31 mouse cellular contexts compared by ENCODE assay signal in genomic region chr1:192984333-192984732, GRCm38 (mm10). TPM values are rescaled to one million over a fixed set of nuclear protein-coding genes. Genes with fewer than 3 reads are reported as not detected.
DNase-seq lines count a peak whose midpoint lies in the region; ATAC-seq and TF ChIP-seq lines count a peak whose summit lies in the region.
"Had no signal": no experiment of that assay in that cellular context is flagged by ENCODE, and none has a peak within 500 bp of the region (broad histone marks: within the 10 kb centered on the region; RNA-seq: fewer than 3 reads in every experiment).

No protein-coding gene starts in this region.

- ATAC-seq in hindbrain, postnatal 0 days: no peak
- ATAC-seq in hindbrain, embryonic 14.5 days (ENCODE audit: low FRiP score): no peak
- ATAC-seq in liver, embryonic 14.5 days (ENCODE audit: insufficient read depth): no peak
- ATAC-seq in megakaryocyte-erythroid progenitor cell, adult 5-6 weeks (replicated peaks; ENCODE audit: low FRiP score, low TSS enrichment, poor library complexity, severe bottlenecking): 0 out of 2 replicates have a peak, but pooled peaks have one; percentile 41
- ATAC-seq: forebrain, embryonic 16.5 days; lung, postnatal 0 days; midbrain, embryonic 16.5 days had no signal

- WGBS in hindbrain, postnatal 0 days: 85% methylated on average over 4 of the region's 4 CpGs
- WGBS in hindbrain, embryonic 14.5 days: 85% methylated on average over 4 of the region's 4 CpGs
- WGBS in liver, embryonic 14.5 days (ENCODE audit: insufficient replicate concordance): 83% methylated on average over 4 of the region's 4 CpGs

- no peak overlapping the region for H3K9ac ChIP-seq in hindbrain, postnatal 0 days (replicated peaks; ENCODE audit: low read length)
- no peak overlapping the region for H3K9ac ChIP-seq in hindbrain, embryonic 14.5 days
- no peak overlapping the region for H3K9ac ChIP-seq in liver, embryonic 14.5 days (replicated peaks)
- H3K9ac ChIP-seq: heart, embryonic 13.5 days; hindbrain, embryonic 15.5 days; neural tube, embryonic 12.5 days had no signal

- intact Hi-C loops in left cerebral cortex, postnatal 10 days (cut with DNase I): no loop called here

- no peak overlapping the region for H3K4me2 ChIP-seq in hindbrain, postnatal 0 days (ENCODE audit: low read depth, low read length)
- no peak overlapping the region for H3K4me2 ChIP-seq in hindbrain, embryonic 14.5 days (replicated peaks)
- no peak overlapping the region for H3K4me2 ChIP-seq in liver, embryonic 14.5 days (ENCODE audit: low read depth)
- H3K4me2 ChIP-seq: heart, embryonic 13.5 days; hindbrain, embryonic 15.5 days; neural tube, embryonic 12.5 days had no signal

- H3K4me3 ChIP-seq in hindbrain, postnatal 0 days (ENCODE audit: low read length): no peak overlapping the region
- H3K4me3 ChIP-seq in hindbrain, embryonic 14.5 days (replicated peaks; ENCODE audit: low read length): no peak overlapping the region
- no peak overlapping the region for H3K4me3 ChIP-seq in liver, embryonic 14.5 days (ENCODE audit: insufficient read depth in 1 of 2, low read depth in 2 of 2, low read length in 2 of 2)
- no peak overlapping the region for H3K4me3 ChIP-seq in E14TG2a.4 (replicated peaks; ENCODE audit: low read length)
- H3K4me3 ChIP-seq: erythroblast, embryonic 14.5 days; heart, embryonic 13.5 days; hindbrain, embryonic 15.5 days; megakaryocyte, embryonic 14.5 days; myocyte; neural tube, embryonic 12.5 days had no signal

- no peak for TF ChIP-seq EP300 in liver, embryonic 14.5 days (IDR thresholded peaks at IDR 0.05; ENCODE audit: low read depth)

- no peaks in the 10 kb centered on the region for H3K36me3 ChIP-seq in hindbrain, postnatal 0 days (ENCODE audit: insufficient read depth, low read length)
- H3K36me3 ChIP-seq in hindbrain, embryonic 14.5 days (replicated peaks; ENCODE audit: control insufficient read depth, insufficient read depth): no peaks in the 10 kb centered on the region
- H3K36me3 ChIP-seq in liver, embryonic 14.5 days (replicated peaks; ENCODE audit: control insufficient read depth, insufficient read depth, low read depth): peaks cover 3% of the 10 kb centered on the region; the same call in 1 of the 2 replicates
- H3K36me3 ChIP-seq in E14TG2a.4 (ENCODE audit: insufficient read depth, low read length): peaks cover 4% of the 10 kb centered on the region; the same call in 1 of the 2 replicates
- H3K36me3 ChIP-seq: heart, embryonic 13.5 days; hindbrain, embryonic 15.5 days had no signal

- no peak for DNase-seq in hindbrain, postnatal 0 days (ENCODE audit: low spot score)
- DNase-seq in hindbrain, embryonic 14.5 days (ENCODE audit: low spot score): no peak
- no peak for DNase-seq in liver, embryonic 14.5 days (ENCODE audit: low read depth in 3 of 3, low spot score in 3 of 3)
- no peak for DNase-seq in liver
- DNase-seq in adrenal gland, adult 2 months: no peak
- DNase-seq in left cerebral cortex, postnatal 10 days (ENCODE audit: extremely low spot score in 1 of 2, low spot score in 2 of 2): no peak
- DNase-seq: adrenal gland, postnatal 14 days; cerebellum, adult 11-12 months; cerebellum, adult 9-11 months; gastrocnemius, postnatal 10 days; heart, postnatal 10 days; kidney, adult 8-10 months; kidney, postnatal 14 days; lung, adult 18-20 months; lung, postnatal 4 days; right cerebral cortex, postnatal 4 days; thymus, adult 2 months; thymus, postnatal 36 days had no signal

- no peak overlapping the region for H3K27ac ChIP-seq in hindbrain, postnatal 0 days
- no peak overlapping the region for H3K27ac ChIP-seq in hindbrain, embryonic 14.5 days
- H3K27ac ChIP-seq in liver, embryonic 14.5 days: no peak overlapping the region
- H3K27ac ChIP-seq: heart, embryonic 13.5 days; hindbrain, embryonic 15.5 days; neural tube, embryonic 12.5 days had no signal

- no peaks in the 10 kb centered on the region for H3K9me3 ChIP-seq in hindbrain, postnatal 0 days (ENCODE audit: low read length)
- no peaks in the 10 kb centered on the region for H3K9me3 ChIP-seq in hindbrain, embryonic 14.5 days (ENCODE audit: control insufficient read depth, low read length)
- H3K9me3 ChIP-seq in liver, embryonic 14.5 days (ENCODE audit: control insufficient read depth, low read length): no peaks in the 10 kb centered on the region
- no peaks in the 10 kb centered on the region for H3K9me3 ChIP-seq in E14TG2a.4 (ENCODE audit: low read length)
- H3K9me3 ChIP-seq: heart, embryonic 13.5 days; hindbrain, embryonic 15.5 days; megakaryocyte, embryonic 14.5 days; neural tube, embryonic 12.5 days had no signal

- TF ChIP-seq CTCF in hindbrain, postnatal 0 days (IDR thresholded peaks at IDR 0.05; ENCODE audit: low read depth): peak; percentile 29
- peak; percentile 27; the same call in 1 of the 2 replicates for TF ChIP-seq CTCF in liver, embryonic 14.5 days (IDR thresholded peaks at IDR 0.05; ENCODE audit: low read depth)
- TF ChIP-seq CTCF in E14TG2a.4 (conservative IDR thresholded peaks at IDR 0.05; ENCODE audit: low read length): peak; percentile 15

- H3K4me1 ChIP-seq in hindbrain, postnatal 0 days (ENCODE audit: insufficient read depth, low read length): no peaks in the 10 kb centered on the region
- no peaks in the 10 kb centered on the region for H3K4me1 ChIP-seq in hindbrain, embryonic 14.5 days (replicated peaks; ENCODE audit: control insufficient read depth, insufficient read depth, low read length)
- H3K4me1 ChIP-seq in liver, embryonic 14.5 days (replicated peaks; ENCODE audit: control insufficient read depth in 2 of 2, insufficient read depth in 2 of 2, low read length in 1 of 2): peaks cover 16 to 23% of the 10 kb centered on the region in 2 experiments
- no peaks in the 10 kb centered on the region for H3K4me1 ChIP-seq in E14TG2a.4 (replicated peaks; ENCODE audit: low read depth, low read length)
- H3K4me1 ChIP-seq: heart, embryonic 13.5 days; hindbrain, embryonic 15.5 days; megakaryocyte, embryonic 14.5 days; neural tube, embryonic 12.5 days had no signal

- no peaks in the 10 kb centered on the region for H3K27me3 ChIP-seq in hindbrain, postnatal 0 days (ENCODE audit: insufficient read depth, low read length)
- H3K27me3 ChIP-seq in hindbrain, embryonic 14.5 days (ENCODE audit: control insufficient read depth, insufficient read depth, low read length): no peaks in the 10 kb centered on the region
- no peaks in the 10 kb centered on the region for H3K27me3 ChIP-seq in liver, embryonic 14.5 days (ENCODE audit: control insufficient read depth, insufficient read depth, low read length)
- no peaks in the 10 kb centered on the region for H3K27me3 ChIP-seq in E14TG2a.4 (ENCODE audit: insufficient read depth, low read length)
- H3K27me3 ChIP-seq: heart, embryonic 13.5 days; hindbrain, embryonic 15.5 days; megakaryocyte, embryonic 14.5 days; neural tube, embryonic 12.5 days had no signal

RNA-seq across cellular contexts. Expression of gene Syt14, which starts 51.2 kb away (rescaled TPM):
- total RNA-seq in hindbrain, postnatal 0 days (2014; rRNA removed): 9.9 and 10.8 TPM in 2 replicates
- polyA plus RNA-seq in hindbrain, postnatal 0 days (2015; fragmentation: Nextera tagmentation; extraction: Ambion mirVana): 4.1 and 4.6 TPM in 2 replicates
- polyA plus RNA-seq in hindbrain, embryonic 14.5 days (2014; fragmentation: Nextera tagmentation; extraction: Ambion mirVana): 9.1 and 10.5 TPM in 2 replicates
- polyA plus RNA-seq in liver, embryonic 14.5 days (2012; rRNA removed): 3.5 and 4.8 TPM in 2 replicates
- polyA plus RNA-seq in liver, embryonic 14.5 days (2014; fragmentation: Nextera tagmentation; extraction: Ambion mirVana): 4.7 and 5.2 TPM in 2 replicates
- total RNA-seq in megakaryocyte-erythroid progenitor cell, adult 5-6 weeks (2014; fragmentation: Nextera tagmentation): not detected in 2 replicates
- total RNA-seq in megakaryocyte-erythroid progenitor cell, adult 5-6 weeks (2017): not detected in 2 replicates
- total RNA-seq in adrenal gland, adult 2 months (2021): 1 to 10 TPM; 8.3 to 8.7 TPM
- 0.93 and 1.4 TPM in 2 replicates for polyA plus RNA-seq in adrenal gland, adult 2 months (2012; rRNA removed)
- 10 to 100 TPM; 23.4 to 24.2 TPM for total RNA-seq in left cerebral cortex, postnatal 10 days (2021)
- total RNA-seq: hematopoietic stem cell, adult 5-6 weeks had no signal
- polyA plus RNA-seq: liver, adult 2 months; myocyte had no signal

Comparison
In these comparisons a context has a peak if more than half of its experiments do, and no peak if none do; other contexts are left out.
1. RNA of gene Syt14, which starts 51.2 kb away (total RNA-seq): 23.4 to 24.2 TPM in left cerebral cortex, postnatal 10 days, 9.9 to 10.8 TPM in hindbrain, postnatal 0 days and 8.3 to 8.7 TPM in adrenal gland, adult 2 months; not detected in megakaryocyte-erythroid progenitor cell, adult 5-6 weeks; every median in the first group is over 4 times any median in the second.
2. Peak in every context shown above with its lines, with median percentiles within 50 percentile points of each other: CTCF ChIP-seq.